Mouse (Mus musculus) frontal cortex, adult (tissue): Measurements from ENCODE around the gene Rassf7.
"Not testable (repeated sequence)": the region's sequence is repeated elsewhere in the genome, so short reads cannot be mapped to it uniquely, and the experiment has no call there.

Experiments used
- ATAC-seq: cut with Nextera tagmentation; 2 replicates; pipeline ENCODE4 v1.9.2; 2017; ENCODE audit warnings: mild to moderate bottlenecking, moderate library complexity, mixed read lengths; ENCODE audit not compliant: low TSS enrichment

The Rassf7 gene

DNA sequence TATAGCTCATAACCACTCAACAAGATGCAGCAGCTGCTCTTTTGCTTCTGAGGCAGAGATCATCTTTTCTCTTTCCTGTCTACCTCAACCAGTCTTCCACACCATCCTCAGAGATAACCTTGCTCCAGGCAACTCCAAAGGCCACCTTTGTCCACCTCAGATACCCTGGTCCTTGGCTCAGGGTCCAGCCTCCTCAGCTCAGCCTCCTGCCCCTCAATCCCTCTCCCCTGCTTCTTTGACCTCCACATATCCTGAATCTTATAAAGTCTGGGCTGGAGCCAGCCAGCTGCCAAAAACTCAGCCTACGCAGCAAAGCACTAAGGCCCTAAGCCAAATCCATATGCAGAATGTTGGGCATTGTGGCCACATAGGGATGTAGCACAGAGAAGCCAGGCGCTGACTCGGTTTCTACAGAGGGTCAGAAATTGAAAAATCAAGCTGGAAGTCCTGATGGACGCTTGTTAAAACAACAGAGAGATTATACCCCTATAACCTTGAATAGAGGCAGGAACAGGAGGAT, 7.1 kb downstream of the Rassf7 start:
- no peak for ATAC-seq

DNA sequence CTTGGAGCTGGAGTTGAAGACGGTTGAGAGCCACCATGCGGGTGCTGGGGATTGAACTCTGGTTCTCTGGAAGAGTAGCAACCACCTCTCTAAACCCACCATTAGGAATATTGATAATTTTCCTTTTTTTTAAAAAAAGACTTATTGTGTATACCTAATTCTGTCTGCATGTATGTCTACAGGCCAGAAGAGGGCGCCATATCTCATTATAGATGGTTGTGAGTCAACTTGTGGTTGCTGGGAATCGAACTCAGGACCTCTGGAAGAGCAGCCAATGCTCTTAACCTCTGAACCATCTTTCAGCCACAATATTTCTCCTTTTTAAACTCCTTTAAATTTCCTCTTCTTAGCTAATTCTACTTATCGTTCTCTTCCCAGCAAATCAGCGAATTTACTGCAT, 10.9 kb downstream of the Rassf7 start:
- ATAC-seq: no peak

DNA sequence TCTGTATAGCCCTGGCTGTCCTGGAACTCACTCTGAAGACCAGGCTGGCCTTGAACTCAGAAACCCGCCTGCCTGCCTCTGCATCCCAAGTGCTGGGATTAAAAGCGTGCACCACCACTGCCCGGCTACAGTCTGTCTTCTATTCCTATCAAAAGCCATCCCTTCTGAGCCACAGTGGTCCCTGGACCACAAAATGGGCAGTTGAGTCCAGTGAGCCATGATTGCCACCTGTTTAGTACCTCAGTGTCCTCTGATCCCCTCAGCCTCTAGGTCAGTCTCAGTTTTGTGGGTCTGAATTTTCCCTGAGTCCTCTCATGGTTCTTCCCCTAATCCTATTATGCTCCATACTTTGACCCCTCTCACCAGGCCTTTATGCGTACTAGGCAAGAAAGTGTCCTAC, 12.1 kb downstream of the Rassf7 start:
- ATAC-seq: no peak

DNA sequence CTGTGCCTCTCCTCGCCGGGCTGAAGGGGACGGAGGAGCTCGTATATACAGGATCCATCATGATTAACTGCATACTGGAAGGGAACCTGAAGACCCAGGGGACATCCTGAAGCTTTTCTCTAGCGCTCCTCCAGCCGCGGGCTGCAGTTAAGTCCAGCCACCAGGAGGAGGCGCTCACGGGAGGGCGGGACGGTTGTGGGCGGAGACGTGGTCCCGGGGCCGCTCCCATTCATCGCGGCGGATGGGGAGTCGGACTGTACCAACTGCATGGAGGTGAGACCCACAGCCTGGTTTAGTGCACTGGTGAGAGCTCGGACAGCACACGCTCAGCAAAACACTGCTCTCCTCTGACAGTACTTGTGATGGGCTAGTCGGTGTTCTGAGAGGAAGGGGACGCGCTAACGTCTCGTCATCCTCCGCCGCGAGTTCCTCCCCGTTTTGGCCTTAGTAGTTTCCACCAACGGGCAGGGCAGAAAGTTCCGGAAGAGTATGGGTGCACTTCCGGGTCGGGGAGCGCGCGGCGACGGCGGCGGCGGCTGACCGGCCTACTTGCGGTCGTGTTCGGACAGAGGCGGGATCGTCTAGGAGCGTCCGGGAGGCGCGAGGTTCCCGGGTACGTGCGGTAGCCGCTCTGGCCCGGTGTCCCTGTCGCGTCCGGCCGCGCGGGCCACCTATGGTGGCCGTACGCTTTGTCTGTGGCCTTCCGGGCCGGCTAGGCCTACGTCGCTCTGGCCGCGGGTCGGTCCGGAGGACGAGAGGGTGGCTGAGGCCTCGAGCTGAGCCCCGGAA, 12.8 kb downstream of the Rassf7 start, which contains the start of gene Phrf1:
TSS of gene Phrf1 (plus strand) at position 506 of the 789 bp plus-strand sequence.
- peak; percentile 96 for ATAC-seq

DNA sequence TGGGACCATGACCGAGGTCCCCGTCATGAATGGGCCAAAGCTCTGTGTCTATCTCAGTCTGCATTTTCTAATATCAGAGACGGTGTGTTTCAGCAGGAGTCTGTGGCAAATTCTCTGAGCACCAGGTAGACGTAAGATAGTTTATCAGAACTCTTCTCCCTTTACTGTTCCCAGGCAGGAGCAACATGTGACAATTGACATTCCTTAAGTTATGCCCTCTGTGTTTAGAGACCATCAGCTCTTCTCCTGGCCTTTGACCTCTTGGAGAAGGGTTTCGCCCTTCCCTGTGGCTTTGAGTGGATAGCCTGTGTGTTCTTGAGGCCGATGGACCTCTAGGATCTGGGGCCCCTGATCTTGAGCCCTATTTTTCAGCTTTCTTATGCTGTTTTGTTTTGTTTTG, 14.0 kb downstream of the Rassf7 start:
- no peak for ATAC-seq

DNA sequence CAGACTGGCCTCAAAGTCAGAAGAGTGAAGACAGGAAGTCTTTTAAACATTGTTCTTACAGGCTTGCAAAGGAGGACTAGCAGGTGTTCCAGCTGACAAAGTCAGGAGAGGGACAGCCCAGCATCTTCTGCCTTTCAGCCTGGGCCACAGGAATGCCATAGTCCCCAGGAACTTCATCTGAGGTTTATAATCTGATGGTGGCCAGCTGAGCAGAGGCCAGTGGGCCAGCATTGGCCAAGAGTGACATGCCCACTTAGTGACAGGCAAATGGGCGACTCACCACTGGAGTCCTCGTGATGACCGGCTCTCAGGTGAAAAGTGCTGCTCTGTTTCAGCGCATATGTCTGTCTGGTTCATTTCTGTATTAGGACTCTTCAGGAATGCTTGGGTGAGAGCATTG, 14.9 kb downstream of the Rassf7 start:
- ATAC-seq: no peak

DNA sequence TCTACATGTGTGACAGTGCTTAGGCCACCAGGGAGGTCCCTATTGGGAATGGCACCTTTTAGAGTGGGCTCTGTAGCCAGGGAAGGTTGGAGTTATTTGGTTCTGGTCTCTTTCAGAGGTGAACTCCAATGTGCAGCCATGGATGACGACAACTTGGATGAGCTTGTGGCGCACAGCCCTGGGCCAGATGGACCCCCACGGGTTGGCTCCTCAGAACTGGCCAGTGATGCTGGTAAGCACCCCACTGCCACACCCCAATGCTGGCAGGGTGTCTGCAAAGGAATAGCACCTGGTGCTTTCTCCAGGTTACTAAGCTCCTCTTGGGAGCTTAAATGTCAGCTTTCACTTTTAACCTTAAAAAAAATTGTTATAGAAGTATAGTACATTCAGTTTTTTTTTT, 15.5 kb downstream of the Rassf7 start:
- ATAC-seq: no peak

DNA sequence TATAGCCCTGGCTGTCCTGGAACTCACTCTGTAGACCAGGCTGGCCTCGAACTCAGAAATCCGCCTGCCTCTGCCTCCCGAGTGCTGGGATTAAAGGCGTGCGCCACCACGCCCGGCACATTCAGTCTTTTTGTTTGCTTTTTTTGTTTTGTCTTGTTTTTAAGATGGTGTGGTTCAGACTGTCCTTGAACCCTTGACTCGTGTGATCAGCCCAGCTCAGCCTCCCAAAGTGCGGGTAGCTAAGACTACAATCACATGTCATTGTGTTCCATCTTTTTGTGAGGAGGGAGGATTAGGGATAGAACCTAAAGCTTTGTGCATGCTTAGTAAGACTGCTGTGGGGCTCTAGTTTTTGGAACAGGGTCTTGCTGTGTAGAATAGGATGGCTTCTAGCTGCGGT, 15.9 kb downstream of the Rassf7 start:
- no peak for ATAC-seq

DNA sequence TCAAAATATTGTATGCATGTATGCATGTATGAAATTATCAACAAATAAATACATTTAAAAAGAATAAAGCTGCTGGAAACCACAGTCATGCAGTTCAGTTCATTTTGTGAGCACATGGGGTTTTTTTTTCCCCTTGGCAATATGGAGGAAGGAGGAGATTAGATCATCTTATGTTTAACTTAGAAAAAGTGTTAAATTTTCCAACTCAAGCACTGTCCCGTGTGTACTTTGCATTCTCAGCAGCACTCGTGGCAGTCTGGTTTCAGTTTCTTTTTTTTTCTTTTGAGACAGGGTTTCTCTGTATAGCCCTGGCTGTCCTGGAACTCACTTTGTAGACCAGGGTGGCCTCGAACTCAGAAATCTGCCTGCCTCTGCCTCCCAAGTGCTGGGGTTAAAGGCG, 34.8 kb downstream of the Rassf7 start:
- not testable (repeated sequence) for ATAC-seq

DNA sequence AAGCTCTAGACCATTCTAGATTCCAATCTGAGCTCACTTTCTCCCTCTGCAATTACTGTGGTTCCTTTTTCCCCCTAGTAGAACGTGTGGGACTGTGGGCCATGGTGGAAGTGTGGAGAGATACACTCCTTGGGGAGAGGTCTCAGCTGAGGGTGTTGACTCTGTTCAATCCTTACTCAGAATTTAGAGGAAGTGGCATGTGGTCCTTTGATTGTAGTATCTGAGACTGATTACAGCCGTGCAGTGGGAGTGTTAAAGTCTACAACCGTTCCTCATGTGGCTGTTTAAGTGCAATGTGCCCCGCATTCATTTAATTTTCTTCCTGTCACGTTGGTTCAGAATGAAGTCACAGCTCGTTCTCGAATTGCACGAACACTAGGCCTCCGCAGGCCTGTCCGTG, 40.5 kb downstream of the Rassf7 start:
- no peak for ATAC-seq

DNA sequence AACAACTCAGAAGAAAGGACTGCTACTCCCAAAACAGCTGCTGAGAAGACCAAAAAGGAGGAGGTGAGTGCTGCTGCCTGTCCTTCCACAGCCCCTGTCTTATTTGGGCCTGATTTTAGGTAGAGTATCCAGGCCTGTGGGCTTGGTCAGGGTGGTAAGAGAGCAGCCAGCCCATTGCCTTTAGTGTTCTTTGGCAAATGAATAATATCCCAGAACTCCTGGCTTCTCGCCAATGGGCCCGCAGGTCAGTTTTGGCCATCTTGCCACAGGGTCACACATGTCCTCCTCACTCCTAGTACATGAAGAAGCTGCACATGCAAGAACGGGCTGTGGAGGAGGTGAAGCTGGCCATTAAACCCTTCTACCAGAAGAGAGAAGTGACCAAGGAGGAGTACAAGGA, 45.8 kb downstream of the Rassf7 start:
- no peak for ATAC-seq

DNA sequence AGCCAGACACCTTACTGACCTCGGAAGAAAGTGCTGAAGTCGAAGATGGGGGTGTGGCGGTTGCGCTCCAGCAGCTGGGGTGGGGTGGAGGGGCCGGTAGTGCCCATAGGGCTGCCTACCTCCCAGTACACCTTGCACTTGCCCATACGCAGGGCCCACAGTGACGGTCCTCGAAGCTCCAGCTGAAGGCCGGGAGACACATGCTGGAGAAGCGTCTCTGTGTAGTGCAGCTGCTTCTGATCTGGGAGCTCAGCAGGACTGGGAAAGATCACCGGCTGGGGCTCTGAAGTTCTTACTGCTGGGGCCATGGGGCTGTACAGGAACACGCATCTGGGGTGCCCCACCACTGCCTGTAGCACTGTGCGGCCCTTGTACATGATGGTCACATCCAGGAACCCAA, 48.0 kb downstream of the Rassf7 start:
- no peak for ATAC-seq

DNA sequence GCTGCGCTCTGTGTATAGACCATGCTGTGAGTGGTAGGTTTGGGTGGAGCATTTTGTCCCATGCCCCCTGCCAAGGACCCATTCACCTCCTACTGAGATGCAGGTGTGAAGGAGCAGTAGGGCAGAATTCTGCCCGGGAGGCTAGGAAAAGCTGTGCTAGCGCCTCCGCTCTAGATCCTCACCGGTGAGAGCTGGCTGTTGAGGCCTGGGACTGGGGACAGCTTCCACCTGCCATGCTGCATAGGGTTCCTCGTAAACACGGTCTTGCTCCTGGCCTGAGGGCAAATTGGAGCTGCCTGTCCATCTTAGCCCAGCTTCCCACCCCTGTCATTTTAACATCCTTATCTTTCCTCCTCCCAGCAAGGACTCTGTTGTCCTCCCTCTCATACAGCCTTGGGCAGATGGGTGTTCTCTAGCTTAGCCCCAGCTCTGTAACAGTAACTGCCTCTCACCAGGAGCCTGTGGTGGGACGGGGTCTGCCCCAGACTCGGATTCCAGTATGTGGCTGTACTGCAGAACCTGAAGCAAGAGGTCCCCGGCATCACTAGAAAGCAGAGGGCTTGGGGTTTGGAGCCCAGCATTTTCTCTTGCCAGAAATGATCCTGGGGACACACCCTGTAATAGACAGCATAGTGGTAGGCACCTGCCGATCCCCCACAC, 48.5 kb downstream of the Rassf7 start:
- no peak for ATAC-seq

DNA sequence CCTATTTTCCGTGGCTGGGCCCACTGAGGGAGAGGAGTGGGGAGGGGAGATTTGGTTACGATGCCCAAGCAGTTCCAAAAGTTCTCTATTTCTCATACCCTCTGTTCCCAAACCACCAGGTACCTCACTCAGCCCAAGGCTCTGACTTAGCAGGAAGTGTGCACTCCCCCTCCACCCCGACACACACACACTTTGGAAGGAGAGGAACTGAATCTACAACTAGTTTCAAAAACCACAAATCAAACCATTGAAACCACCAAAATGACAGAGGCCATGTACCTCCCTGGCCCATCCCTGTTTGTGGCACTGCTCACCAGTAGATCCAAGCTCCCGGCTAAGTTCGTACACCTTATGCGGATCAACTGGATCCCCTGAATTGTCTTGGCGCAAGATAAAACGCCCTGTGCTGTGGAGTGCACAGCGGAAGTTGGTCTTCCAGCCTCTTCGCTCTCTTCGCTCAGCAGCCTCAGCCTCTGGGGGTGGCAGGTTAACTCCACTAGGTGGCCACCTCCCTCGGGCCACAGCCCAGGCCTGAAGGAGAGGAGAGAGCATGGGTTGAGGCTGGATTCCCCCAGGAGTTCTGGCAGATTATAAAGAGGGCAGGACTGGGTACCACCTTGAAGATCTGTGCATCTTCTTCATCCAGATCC, 49.2 kb downstream of the Rassf7 start:
- ATAC-seq: 0 out of 2 replicates have a peak, but pooled peaks have one; percentile 16

DNA sequence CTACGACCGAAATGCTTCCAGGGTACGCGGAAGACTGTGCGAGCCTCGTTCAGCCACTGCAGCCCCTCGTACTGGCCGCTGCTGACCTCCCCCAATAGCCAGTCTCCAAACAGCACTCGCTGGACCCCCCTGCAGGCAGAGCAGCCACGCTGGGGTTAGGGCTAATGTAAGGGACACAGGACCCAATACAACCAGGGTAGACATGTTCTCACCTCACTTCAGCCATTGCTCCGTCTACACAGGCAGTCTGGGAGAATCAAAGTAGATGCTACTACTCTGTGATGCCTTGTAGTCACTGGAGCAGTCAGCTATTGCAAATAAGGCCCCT, 49.7 kb downstream of the Rassf7 start:
- ATAC-seq: 0 out of 2 replicates have a peak, but pooled peaks have one; percentile 6

DNA sequence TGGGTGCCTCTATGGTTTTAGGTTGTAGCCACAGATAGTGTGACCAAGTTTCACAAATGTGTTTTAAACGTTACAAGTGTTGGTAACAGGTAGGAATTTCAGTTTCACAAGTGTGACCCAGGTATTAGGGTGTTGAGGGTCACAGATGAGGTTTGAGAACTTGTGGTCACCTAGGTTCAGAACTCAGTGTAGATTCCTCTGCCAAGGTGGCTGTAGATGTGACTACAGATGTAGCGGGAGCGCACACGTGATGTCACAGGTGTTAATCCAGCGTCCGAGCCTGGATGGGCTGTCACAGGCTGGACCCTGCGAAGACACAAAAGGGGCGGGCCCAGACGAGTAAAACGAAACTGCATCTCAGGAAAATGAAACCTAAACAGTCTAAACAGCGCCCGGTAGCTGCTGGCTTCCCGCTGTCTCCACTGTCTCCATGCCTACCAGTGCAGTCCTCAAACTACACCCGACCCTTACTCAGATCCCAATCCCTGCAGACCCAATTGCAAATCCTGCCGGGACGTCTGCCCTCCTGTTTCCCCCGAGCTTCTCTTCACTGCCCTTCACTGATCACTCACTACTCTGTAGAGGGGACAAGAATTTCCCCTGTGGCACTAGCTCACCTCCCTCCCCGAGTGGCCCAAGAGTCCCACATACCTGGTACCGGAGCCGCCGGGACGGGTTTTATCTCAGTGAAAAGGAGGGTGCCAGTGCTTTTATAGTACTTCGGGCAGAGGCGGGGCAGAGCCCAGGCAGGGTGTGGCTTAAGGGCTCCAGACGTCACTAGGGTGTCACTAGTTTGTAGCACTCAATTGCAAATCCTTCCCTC, 50.3 kb downstream of the Rassf7 start, which contains the start of gene Irf7:
TSS of gene Irf7 (minus strand) at position 743 of the 823 bp plus-strand sequence.
- peak; percentile 48; the same call in 1 of the 2 replicates for ATAC-seq
